Mouse (Mus musculus) myocyte (in vitro differentiated cells): ENCODE data around the gene Prkcb.

Experiments
- CEBPB ChIP-seq: IDR thresholded peaks from 2 replicates; pipeline ENCODE4 v1.6.1; 2011; ENCODE audit warnings: mild to moderate bottlenecking, moderate library complexity; ENCODE audit not compliant: poor library complexity, insufficient read depth, severe bottlenecking
- E2F4 ChIP-seq: IDR thresholded peaks from one replicate; pipeline ENCODE4 v1.6.1; 2011; ENCODE audit warnings: mild to moderate bottlenecking, control low read depth, moderate library complexity; ENCODE audit not compliant: insufficient read depth
- MAX ChIP-seq: IDR thresholded peaks from one replicate; pipeline ENCODE4 v1.6.1; 2011; ENCODE audit warnings: low read depth, mild to moderate bottlenecking, control low read depth
- MYOD1 ChIP-seq, 3 experiments: IDR thresholded peaks; one replicate each; pipeline ENCODE4 v1.6.1; 2011; ENCODE audit warnings: control low read depth in 2 of 3, low read depth in 2 of 3, mild to moderate bottlenecking in 2 of 3, moderate library complexity in 1 of 3; ENCODE audit not compliant: insufficient read length in 2 of 3, control insufficient read depth in 1 of 3
- MYOG ChIP-seq, 3 experiments: IDR thresholded peaks; one replicate each; pipeline ENCODE4 v1.6.1; 2011; ENCODE audit warnings: control low read depth in 2 of 3, low read depth in 2 of 3, mild to moderate bottlenecking in 2 of 3; ENCODE audit not compliant: insufficient read length in 2 of 3, control insufficient read depth in 1 of 3, insufficient read depth in 1 of 3
- POLR2A ChIP-seq: IDR thresholded peaks from one replicate; pipeline ENCODE4 v1.6.1; 2011; ENCODE audit warnings: low read depth, mild to moderate bottlenecking, control low read depth, moderate library complexity; ENCODE audit not compliant: insufficient read length
- POLR2AphosphoS2 ChIP-seq: IDR thresholded peaks from one replicate; pipeline ENCODE4 v1.6.1; 2011; ENCODE audit warnings: low read depth, control low read depth; ENCODE audit not compliant: insufficient read length
- SRF ChIP-seq: IDR thresholded peaks from one replicate; pipeline ENCODE4 v1.6.1; 2011; ENCODE audit warnings: low read depth; ENCODE audit not compliant: control insufficient read depth, insufficient read length
- TCF12 ChIP-seq: IDR thresholded peaks from one replicate; pipeline ENCODE4 v1.6.1; 2011; ENCODE audit warnings: mild to moderate bottlenecking, control low read depth; ENCODE audit not compliant: poor library complexity, insufficient read depth, severe bottlenecking
- TCF3 ChIP-seq: IDR thresholded peaks from one replicate; pipeline ENCODE4 v1.6.1; 2011; ENCODE audit warnings: low read depth, control low read depth; ENCODE audit not compliant: insufficient read length
- USF1 ChIP-seq: IDR thresholded peaks from one replicate; pipeline ENCODE4 v1.6.1; 2011; ENCODE audit warnings: low read depth, mild to moderate bottlenecking, control low read depth, moderate library complexity

DNA sequence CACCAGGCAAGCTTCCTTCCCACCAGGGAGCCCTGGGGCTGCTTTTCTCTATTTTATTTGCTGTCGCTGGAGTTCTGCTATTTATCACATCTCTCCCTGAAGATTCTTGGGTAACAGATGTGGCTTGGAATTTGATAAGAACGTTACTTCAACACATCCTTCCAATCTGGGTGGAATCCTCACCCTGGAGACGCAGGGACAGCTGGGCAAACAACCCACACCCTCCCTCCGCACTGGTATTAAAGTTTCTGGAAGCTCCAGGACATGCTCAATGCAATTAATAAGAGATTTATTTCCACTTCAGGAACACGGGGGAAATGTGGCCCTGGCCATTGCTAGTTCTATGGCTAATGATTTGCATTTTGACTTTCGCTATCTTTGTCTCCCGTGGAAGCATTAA, 277.5 kb downstream of the Prkcb start:
- TF ChIP-seq MYOD1 (IDR thresholded peaks at IDR 0.05; ENCODE audit: control insufficient read depth in 1 of 3, insufficient read length in 2 of 3, low read depth in 2 of 3) (peak in 2 of 3 experiments; percentile 63 to 80), POLR2A (no peak), MAX (no peak), TCF12 (no peak), MYOG (IDR thresholded peaks at IDR 0.05; ENCODE audit: control insufficient read depth in 1 of 3, insufficient read depth in 1 of 3, insufficient read length in 2 of 3, low read depth in 2 of 3) (no peak), CEBPB (no peak), SRF (no peak), E2F4 (no peak), POLR2AphosphoS2 (no peak), TCF3 (no peak), USF1 (no peak)
